Mouse (Mus musculus) myocyte (in vitro differentiated cells): Measurements from ENCODE around the gene Palm3.

Experiments used
- CEBPB ChIP-seq: IDR thresholded peaks from 2 replicates; pipeline ENCODE4 v1.6.1; 2011; ENCODE audit warnings: mild to moderate bottlenecking, moderate library complexity; ENCODE audit not compliant: poor library complexity, insufficient read depth, severe bottlenecking
- E2F4 ChIP-seq: IDR thresholded peaks from one replicate; pipeline ENCODE4 v1.6.1; 2011; ENCODE audit warnings: mild to moderate bottlenecking, control low read depth, moderate library complexity; ENCODE audit not compliant: insufficient read depth
- MAX ChIP-seq: IDR thresholded peaks from one replicate; pipeline ENCODE4 v1.6.1; 2011; ENCODE audit warnings: low read depth, mild to moderate bottlenecking, control low read depth
- MYOD1 ChIP-seq, 3 experiments: IDR thresholded peaks; one replicate each; pipeline ENCODE4 v1.6.1; 2011; ENCODE audit warnings: control low read depth in 2 of 3, low read depth in 2 of 3, mild to moderate bottlenecking in 2 of 3, moderate library complexity in 1 of 3; ENCODE audit not compliant: insufficient read length in 2 of 3, control insufficient read depth in 1 of 3
- MYOG ChIP-seq, 3 experiments: IDR thresholded peaks; one replicate each; pipeline ENCODE4 v1.6.1; 2011; ENCODE audit warnings: control low read depth in 2 of 3, low read depth in 2 of 3, mild to moderate bottlenecking in 2 of 3; ENCODE audit not compliant: insufficient read length in 2 of 3, control insufficient read depth in 1 of 3, insufficient read depth in 1 of 3
- POLR2A ChIP-seq: IDR thresholded peaks from one replicate; pipeline ENCODE4 v1.6.1; 2011; ENCODE audit warnings: low read depth, mild to moderate bottlenecking, control low read depth, moderate library complexity; ENCODE audit not compliant: insufficient read length
- POLR2AphosphoS2 ChIP-seq: IDR thresholded peaks from one replicate; pipeline ENCODE4 v1.6.1; 2011; ENCODE audit warnings: low read depth, control low read depth; ENCODE audit not compliant: insufficient read length
- REST ChIP-seq: IDR thresholded peaks from one replicate; pipeline ENCODE4 v1.6.1; 2011; ENCODE audit warnings: mild to moderate bottlenecking, control low read depth, moderate library complexity; ENCODE audit not compliant: insufficient read depth, insufficient read length
- SRF ChIP-seq: IDR thresholded peaks from one replicate; pipeline ENCODE4 v1.6.1; 2011; ENCODE audit warnings: low read depth; ENCODE audit not compliant: control insufficient read depth, insufficient read length
- TCF12 ChIP-seq: IDR thresholded peaks from one replicate; pipeline ENCODE4 v1.6.1; 2011; ENCODE audit warnings: mild to moderate bottlenecking, control low read depth; ENCODE audit not compliant: poor library complexity, insufficient read depth, severe bottlenecking
- TCF3 ChIP-seq: IDR thresholded peaks from one replicate; pipeline ENCODE4 v1.6.1; 2011; ENCODE audit warnings: low read depth, control low read depth; ENCODE audit not compliant: insufficient read length
- USF1 ChIP-seq: IDR thresholded peaks from one replicate; pipeline ENCODE4 v1.6.1; 2011; ENCODE audit warnings: low read depth, mild to moderate bottlenecking, control low read depth, moderate library complexity

DNA sequence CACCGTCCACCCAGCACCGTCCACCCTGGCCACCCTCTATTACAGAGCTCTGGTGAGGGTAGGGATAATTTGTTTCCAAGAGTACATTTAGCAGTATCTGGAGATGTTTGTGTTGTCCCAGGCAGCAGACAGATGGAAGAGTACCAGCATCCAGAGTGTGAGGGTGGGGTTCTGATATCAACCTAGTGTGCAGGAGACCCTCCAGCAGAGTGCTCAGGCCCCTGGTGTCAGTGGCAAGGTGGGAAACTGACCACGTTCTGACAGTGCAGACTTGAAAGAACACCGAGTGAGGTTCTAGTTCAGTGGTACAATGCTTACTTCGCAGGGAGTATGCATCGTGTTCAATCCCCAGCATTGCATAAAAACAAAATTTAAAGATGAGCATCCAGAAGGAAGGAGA is 49.6 kb upstream of the Palm3 start:
- TF ChIP-seq MAX (no peak), POLR2A (no peak), SRF (no peak), USF1 (no peak), POLR2AphosphoS2 (no peak), TCF12 (no peak), REST (no peak), MYOG (IDR thresholded peaks at IDR 0.05; ENCODE audit: control insufficient read depth in 1 of 3, insufficient read depth in 1 of 3, insufficient read length in 2 of 3, low read depth in 2 of 3) (no peak), TCF3 (no peak), E2F4 (no peak), MYOD1 (IDR thresholded peaks at IDR 0.05; ENCODE audit: control insufficient read depth in 1 of 3, insufficient read length in 2 of 3, low read depth in 2 of 3) (no peak), CEBPB (no peak)
